Mouse (Mus musculus) layer of hippocampus, postnatal 14 days (tissue): ENCODE data around the gene Nrf1. TPM values are rescaled to one million over a fixed set of nuclear protein-coding genes. Genes with fewer than 3 reads are reported as not detected.

Source experiments
- DNase-seq, 2 experiments: peaks; one replicate each; pipeline ENCODE4 v3.0.0; 2021 to 2022; ENCODE audit warnings: low spot score in 2 of 2, mixed read lengths in 1 of 2
- total RNA-seq, 2 experiments: library from RNA; stranded (reverse); gene quantifications; 2 replicates each; pipeline ENCODE4 v1.2.3; 2021

Gene Nrf1
- total RNA-seq, 2 experiments from 2014 or later, result 22.8 to 23.3 TPM

- no peak for DNase-seq
Observed at GRCm38 (mm10) chr6:30072476-30072875, 24.7 kb downstream of the Nrf1 start.

- no peak for DNase-seq
Observed at GRCm38 (mm10) chr6:30078938-30079529, 31.2 kb downstream of the Nrf1 start.

DNA sequence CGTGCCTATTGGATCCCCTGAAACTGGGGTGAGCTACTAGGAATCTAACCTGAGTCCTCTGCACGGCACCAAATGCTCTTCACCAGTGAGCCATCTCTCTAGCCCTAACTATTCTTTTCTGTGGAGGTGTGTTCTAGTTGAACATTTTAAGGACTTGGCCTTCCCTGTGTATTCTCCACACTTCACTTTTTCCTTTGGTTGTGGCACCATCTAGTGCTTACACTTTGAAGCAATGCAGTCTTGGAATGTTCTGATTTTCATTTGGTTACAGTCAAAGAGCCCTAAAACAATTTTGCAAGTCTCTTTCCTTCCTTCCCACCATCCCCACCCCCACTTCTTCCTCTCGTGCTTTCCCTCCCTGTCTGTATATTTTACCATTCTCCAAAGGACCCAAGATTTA lies 33.6 kb downstream of the Nrf1 start:
- DNase-seq, result peak; percentile 16 to 57

GRCm38 (mm10) chr6:30083307-30083706 lies 35.5 kb downstream of the Nrf1 start:
- no peak for DNase-seq

DNA sequence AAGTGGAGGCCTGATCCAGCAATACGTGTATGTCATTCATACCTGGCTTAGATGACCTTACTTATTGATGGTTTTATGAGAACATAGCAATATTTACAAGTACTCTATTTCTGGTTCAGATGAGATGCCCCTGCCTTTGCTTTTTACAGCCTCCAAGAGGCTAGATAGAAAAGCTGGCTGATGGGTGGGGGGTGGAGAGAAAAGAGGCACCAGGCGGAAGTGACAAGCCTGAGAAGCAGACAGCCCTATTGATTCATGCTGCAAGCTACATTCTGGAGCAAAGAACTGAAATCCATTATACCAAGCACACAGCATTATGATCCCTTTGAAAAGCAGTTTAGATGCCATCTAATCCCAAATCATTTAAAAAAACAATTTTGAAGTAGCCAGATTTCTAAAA lies 37.6 kb downstream of the Nrf1 start:
- no peak for DNase-seq

DNA sequence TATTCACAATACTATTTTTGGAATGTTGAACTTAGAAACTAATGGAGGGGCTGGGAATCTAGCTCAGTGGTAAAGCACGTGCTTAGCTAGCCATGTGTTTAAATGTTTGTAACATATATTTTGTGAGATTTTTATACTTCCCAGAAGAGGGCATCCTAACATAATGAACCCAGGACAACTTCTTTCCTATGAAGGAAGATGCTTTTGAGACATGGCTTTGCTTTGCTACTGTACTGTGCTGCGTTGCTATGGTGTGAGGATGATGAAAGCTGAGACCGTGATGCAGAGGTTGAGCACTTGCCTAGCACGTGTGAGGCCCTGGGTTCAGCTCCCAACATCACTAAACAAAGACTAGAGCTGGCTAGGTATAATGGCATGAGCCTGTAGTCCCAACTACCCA lies 43.4 kb downstream of the Nrf1 start:
- DNase-seq, result no peak

DNA sequence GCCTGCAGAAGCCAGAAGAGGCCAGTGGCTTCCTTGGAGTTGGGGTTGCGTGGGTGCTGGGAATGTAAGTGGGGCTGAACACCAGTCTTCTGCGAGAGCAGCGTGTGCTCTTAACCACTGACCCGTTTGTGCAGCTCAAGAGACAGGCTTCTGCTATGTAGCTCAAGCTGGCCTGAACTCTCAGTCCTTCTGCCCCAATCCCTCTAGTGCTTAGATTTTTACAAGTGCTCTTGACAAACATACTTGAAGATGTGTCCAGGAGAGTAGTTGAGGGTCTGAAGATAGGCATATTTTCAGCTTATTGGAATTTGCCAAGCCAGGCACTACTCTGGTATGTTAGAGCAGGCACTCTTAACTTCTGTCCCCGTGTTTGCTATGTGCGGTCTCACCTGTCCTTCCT lies 45.0 kb downstream of the Nrf1 start:
- no peak for DNase-seq

GRCm38 (mm10) chr6:30101773-30102415 lies 54.1 kb downstream of the Nrf1 start:
- DNase-seq, result no peak

GRCm38 (mm10) chr6:30106091-30106490 lies 58.3 kb downstream of the Nrf1 start:
- DNase-seq, result no peak

DNA sequence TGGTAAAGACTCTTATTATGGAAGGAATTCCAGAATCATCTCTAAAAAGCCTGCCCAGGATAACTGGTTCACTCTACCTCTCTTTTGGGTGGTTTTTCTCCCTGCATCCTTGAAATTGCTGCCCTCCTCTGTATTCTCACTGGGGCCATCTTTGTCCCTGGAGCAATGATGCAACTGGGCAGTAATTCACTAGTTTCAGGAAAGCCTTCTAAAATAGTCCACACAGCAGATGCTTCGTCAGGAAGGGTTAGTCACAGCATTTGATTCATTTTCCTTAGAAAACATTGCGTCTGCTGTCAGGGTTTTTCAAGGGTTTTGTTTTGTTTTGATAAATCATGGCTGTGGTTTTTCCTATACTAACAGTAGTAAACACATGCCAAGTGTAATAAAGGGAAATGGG lies 59.7 kb downstream of the Nrf1 start:
- no peak for DNase-seq

GRCm38 (mm10) chr6:30109820-30110502 lies 62.2 kb downstream of the Nrf1 start:
- no peak for DNase-seq

GRCm38 (mm10) chr6:30112349-30113132 lies 64.8 kb downstream of the Nrf1 start:
- peak in 1 of 2 experiments; percentile 47 for DNase-seq

- DNase-seq, result no peak
Observed at GRCm38 (mm10) chr6:30114101-30114500, 66.3 kb downstream of the Nrf1 start.

GRCm38 (mm10) chr6:30121152-30121551 lies 73.4 kb downstream of the Nrf1 start:
- DNase-seq, result no peak

DNA sequence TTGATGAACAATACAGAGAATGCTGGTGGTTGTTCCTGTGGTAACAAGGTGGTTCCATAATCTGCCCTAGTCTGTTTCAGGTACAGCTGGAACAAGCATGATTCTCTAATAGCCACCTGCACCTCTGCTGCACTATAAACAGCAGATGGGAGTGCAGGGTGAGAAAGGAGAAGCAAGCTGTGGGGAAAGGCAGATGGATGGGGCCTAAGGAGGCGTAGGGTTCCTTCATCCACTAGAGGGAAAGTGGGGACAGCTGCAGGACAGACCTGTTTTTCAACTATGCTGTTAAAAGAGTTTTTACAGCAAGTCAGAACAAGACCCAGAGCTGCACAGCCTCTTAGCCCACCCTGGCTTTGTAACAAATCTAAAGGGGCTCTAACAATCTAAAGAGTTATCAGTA lies 73.8 kb downstream of the Nrf1 start:
- DNase-seq, result no peak

- no peak for DNase-seq
Observed at GRCm38 (mm10) chr6:30123391-30123790, 75.6 kb downstream of the Nrf1 start.

DNA sequence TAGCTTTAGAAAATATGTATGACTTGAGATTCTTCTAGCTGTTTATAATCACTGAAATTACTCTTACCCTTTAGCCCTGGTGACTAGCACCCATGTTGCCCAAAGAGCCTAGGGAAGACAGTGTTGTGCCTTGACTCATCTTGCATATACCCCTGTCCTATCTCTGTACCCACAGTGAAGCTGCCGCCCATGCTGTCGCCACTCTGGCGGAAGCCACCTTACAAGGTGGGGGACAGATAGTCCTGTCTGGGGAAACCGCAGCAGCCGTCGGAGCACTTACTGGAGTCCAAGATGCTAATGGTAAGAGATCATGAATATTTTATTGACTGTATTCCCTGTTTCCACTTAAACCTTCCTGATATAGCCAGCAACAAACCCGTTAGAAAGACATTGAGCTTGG lies 78.3 kb downstream of the Nrf1 start:
- no peak for DNase-seq

GRCm38 (mm10) chr6:30126766-30127165 lies 79.0 kb downstream of the Nrf1 start:
- no peak for DNase-seq

DNA sequence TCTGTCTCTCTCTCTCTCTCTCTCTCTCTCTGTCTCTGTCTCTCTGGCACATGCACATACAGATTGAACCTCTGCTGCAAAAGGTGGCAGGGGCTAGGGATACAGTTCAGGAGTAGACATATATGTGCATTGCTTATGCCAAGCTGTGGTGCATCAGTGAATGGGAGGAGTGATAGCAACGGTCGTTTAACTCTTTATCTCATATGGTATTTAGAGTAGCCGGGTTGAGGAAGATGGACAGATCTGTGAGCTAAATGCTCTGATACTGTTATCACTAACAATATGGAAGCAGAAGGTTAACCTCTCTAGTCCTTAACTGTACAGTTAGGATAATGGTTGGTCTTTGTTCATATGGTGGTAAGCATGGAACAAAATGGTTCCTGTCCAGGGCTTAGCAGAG lies 84.6 kb downstream of the Nrf1 start:
- no peak for DNase-seq

GRCm38 (mm10) chr6:30135590-30135989 lies 87.8 kb downstream of the Nrf1 start:
- no peak for DNase-seq

GRCm38 (mm10) chr6:30137227-30137626 lies 89.4 kb downstream of the Nrf1 start:
- no peak for DNase-seq
